7 mouse cellular contexts compared by ENCODE assay signal in the genomic region with DNA sequence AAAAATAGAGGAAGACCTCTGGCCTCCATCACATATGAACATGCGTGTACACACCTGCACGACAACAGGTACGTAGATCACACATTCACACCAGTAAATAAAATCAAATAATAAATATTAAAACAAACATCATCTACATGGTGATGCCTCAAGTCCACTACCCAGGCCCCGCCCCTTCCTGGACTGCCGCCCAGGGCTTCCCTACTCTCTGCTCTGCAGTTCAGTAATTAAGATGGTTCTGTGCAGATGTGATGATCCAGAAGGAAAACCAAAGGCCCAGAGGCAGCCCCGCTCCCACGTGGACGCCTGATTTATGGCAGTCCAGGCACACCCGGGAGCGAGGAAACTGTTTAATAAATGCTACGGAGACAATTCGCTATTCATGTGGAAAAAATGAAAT.
DNase-seq lines count a peak whose midpoint lies in the region; ATAC-seq and TF ChIP-seq lines count a peak whose summit lies in the region.
"Not testable (repeated sequence)": the region's sequence is repeated elsewhere in the genome, so short reads cannot be mapped to it uniquely, and the experiment has no call there.

No protein-coding gene starts in this region.

- not testable (repeated sequence) for H3K4me3 ChIP-seq in hindbrain, embryonic 13.5 days; kidney, adult 2 months (ENCODE audit: insufficient read depth, low read depth, low read length); neural tube, embryonic 15.5 days (replicated peaks)

- not testable (repeated sequence) for H3K27me3 ChIP-seq in hindbrain, embryonic 13.5 days; kidney, adult 2 months (replicated peaks; ENCODE audit: control insufficient read depth, insufficient read depth, low read length); neural tube, embryonic 15.5 days (replicated peaks)

- H3K9ac ChIP-seq in hindbrain, embryonic 13.5 days; neural tube, embryonic 15.5 days (replicated peaks): not testable (repeated sequence)

- not testable (repeated sequence) for TF ChIP-seq POLR2A in kidney, adult 2 months (IDR thresholded peaks at IDR 0.05; ENCODE audit: low read depth, low read length)

- H3K4me2 ChIP-seq in hindbrain, embryonic 13.5 days; neural tube, embryonic 15.5 days: not testable (repeated sequence)

- H3K4me1 ChIP-seq in hindbrain, embryonic 13.5 days (replicated peaks) = peaks cover 23% of the 10 kb centered on the region
- H3K4me1 ChIP-seq in kidney, adult 2 months (ENCODE audit: control insufficient read depth, insufficient read depth, low read length) = not testable (repeated sequence)
- peaks cover 18% of the 10 kb centered on the region for H3K4me1 ChIP-seq in neural tube, embryonic 15.5 days

- DNase-seq in MN1 (ENCODE audit: low spot score) = peak; percentile 86
- DNase-seq in cerebellum, postnatal 10 days = peak; percentile 56 to 60
- DNase-seq in kidney, adult 2 months = peak; percentile 35
- peak; percentile 18 to 74 for DNase-seq in kidney, postnatal 36 days
- peak; percentile 17 for DNase-seq in lung, postnatal 14 days

- not testable (repeated sequence) for H3K9me3 ChIP-seq in hindbrain, embryonic 13.5 days; neural tube, embryonic 15.5 days (replicated peaks)

- H3K27ac ChIP-seq in hindbrain, embryonic 13.5 days = peak overlapping the region; percentile 40; the same call in 1 of the 2 replicates
- not testable (repeated sequence) for H3K27ac ChIP-seq in kidney, adult 2 months (ENCODE audit: insufficient read depth, low read depth, low read length); neural tube, embryonic 15.5 days (replicated peaks)

- 54% methylated on average over 12 of the region's 12 CpGs for WGBS in hindbrain, embryonic 13.5 days
- WGBS in kidney, adult 2 months = 57% methylated on average over 12 of the region's 12 CpGs
- WGBS in neural tube, embryonic 15.5 days = 42% methylated on average over 12 of the region's 12 CpGs

- not testable (repeated sequence) for ATAC-seq in hindbrain, embryonic 13.5 days (ENCODE audit: low FRiP score)
- peak; percentile 57 for ATAC-seq in neural tube, embryonic 15.5 days (ENCODE audit: low FRiP score)

- not testable (repeated sequence) for TF ChIP-seq CTCF in kidney, adult 2 months (conservative IDR thresholded peaks at IDR 0.05; ENCODE audit: insufficient read depth, insufficient read length, low read depth, low read length)

- H3K36me3 ChIP-seq in hindbrain, embryonic 13.5 days; kidney, adult 2 months (ENCODE audit: control insufficient read depth, insufficient read depth, low read length); neural tube, embryonic 15.5 days: not testable (repeated sequence)

Comparison
In these comparisons a context has a peak if more than half of its experiments do, and no peak if none do; other contexts are left out.
1. DNase-seq: peak in every context shown above with its lines; median percentile 86 in MN1; 58 in cerebellum, postnatal 10 days; 46 in kidney, postnatal 36 days; 35 in kidney, adult 2 months; 17 in lung, postnatal 14 days.